Mouse (Mus musculus): ENCODE measurements around the gene Wnt4.

Gene Wnt4

GRCm38 (mm10) chr4:137306991-137307706 is 29.9 kb downstream of the Wnt4 start:
- DNase-seq, result no peak

- no peak for DNase-seq
These were observed 31.1 kb downstream of the Wnt4 start for GRCm38 (mm10) chr4:137308377-137308776.

GRCm38 (mm10) chr4:137313511-137313910 is 36.2 kb downstream of the Wnt4 start:
- DNase-seq, result no peak

GRCm38 (mm10) chr4:137314561-137314960 is 37.3 kb downstream of the Wnt4 start:
- DNase-seq, result no peak

GRCm38 (mm10) chr4:137315061-137315460 is 37.8 kb downstream of the Wnt4 start:
- no peak for DNase-seq

- no peak for DNase-seq
These were observed 38.9 kb downstream of the Wnt4 start for GRCm38 (mm10) chr4:137316027-137316770.

GRCm38 (mm10) chr4:137324926-137325325 is 47.6 kb downstream of the Wnt4 start:
- DNase-seq, result no peak

GRCm38 (mm10) chr4:137326494-137326893 is 49.2 kb downstream of the Wnt4 start:
- no peak for DNase-seq

GRCm38 (mm10) chr4:137332051-137332450 is 54.8 kb downstream of the Wnt4 start:
- DNase-seq, result no peak

GRCm38 (mm10) chr4:137336468-137336867 is 59.2 kb downstream of the Wnt4 start:
- no peak for DNase-seq

GRCm38 (mm10) chr4:137339415-137339814 is 62.1 kb downstream of the Wnt4 start:
- no peak for DNase-seq

GRCm38 (mm10) chr4:137342816-137343215 is 65.5 kb downstream of the Wnt4 start:
- no peak for DNase-seq

GRCm38 (mm10) chr4:137345112-137345511 is 67.8 kb downstream of the Wnt4 start:
- no peak for DNase-seq

GRCm38 (mm10) chr4:137345790-137346189 is 68.5 kb downstream of the Wnt4 start:
- DNase-seq, result no peak

All from liver (tissue).